Mouse (Mus musculus) activated CD4-positive, CD25-positive, alpha-beta regulatory T cell, adult 4 months (primary cell): ENCODE measurements around the gene Ly6g5b. TPM values are rescaled to one million over a fixed set of nuclear protein-coding genes. Genes with fewer than 3 reads are reported as not detected.
"Not testable (repeated sequence)": the region's sequence is repeated elsewhere in the genome, so short reads cannot be mapped to it uniquely, and the experiment has no call there.

ENCODE experiments used
- ATAC-seq: one replicate; pipeline ENCODE4 v1.8.0; 2017
- polyA plus RNA-seq, 2 experiments: library from polyadenylated mRNA; unstranded; fragments of 100-300 nt; shearing (Covaris generic); gene quantifications; one replicate each; pipeline ENCODE4 v1.2.1; 2017

The Ly6g5b gene
- polyA plus RNA-seq, 2 experiments from 2014 or later: 1.9 to 2.4 TPM

- ATAC-seq: no peak
These were observed 24.0 kb upstream of the Ly6g5b start for GRCm38 (mm10) chr17:35139269-35139668.

DNA sequence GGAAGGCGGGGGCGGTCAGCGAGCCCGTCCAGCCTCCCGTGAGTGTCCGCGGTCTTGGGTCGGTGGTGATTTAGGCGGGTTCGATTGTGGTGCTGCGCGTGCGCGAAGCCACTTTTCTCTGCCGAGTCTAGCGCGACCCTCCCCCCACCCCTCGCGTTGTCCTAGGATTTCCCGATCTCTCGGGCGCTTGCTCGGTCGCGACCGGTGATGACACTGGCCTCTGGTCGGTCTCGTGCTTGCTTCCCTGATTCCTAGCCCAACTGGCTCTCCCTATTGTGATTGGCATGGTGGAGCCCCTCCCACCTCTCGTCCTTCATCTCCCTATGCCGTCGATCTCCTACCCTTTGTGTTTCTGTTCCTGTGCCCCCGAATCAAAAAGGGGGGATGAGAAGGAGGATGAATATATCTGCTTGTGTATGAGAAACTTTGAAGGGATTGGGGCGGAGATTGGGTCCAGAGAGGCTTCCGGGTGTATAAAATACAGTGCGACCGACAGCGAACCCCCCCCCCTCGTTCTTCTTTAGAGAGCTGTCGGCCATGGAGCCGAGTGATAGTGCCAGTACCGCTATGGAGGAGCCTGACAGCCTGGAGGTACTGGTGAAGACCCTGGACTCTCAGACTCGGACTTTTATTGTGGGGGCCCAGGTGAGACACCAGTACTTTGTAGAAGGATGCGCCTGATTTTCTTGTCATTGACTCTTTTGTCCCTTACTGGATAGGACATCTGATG lies 20.5 kb upstream of the Ly6g5b start:
- ATAC-seq: peak; percentile 21

- ATAC-seq: peak; percentile 79
These were observed 19.8 kb upstream of the Ly6g5b start, which contains the start of gene Bag6 for GRCm38 (mm10) chr17:35134801-35135590. Gene Bag6 (plus strand): TSS chr17:35135178.

GRCm38 (mm10) chr17:35133517-35133916 lies 18.3 kb upstream of the Ly6g5b start:
- no peak for ATAC-seq

GRCm38 (mm10) chr17:35132174-35132560 lies 16.9 kb upstream of the Ly6g5b start:
- no peak for ATAC-seq

GRCm38 (mm10) chr17:35131500-35132173 lies 16.4 kb upstream of the Ly6g5b start, which contains the start of gene Apom:
Gene Apom (minus strand): TSS chr17:35132050.
- ATAC-seq: no peak

GRCm38 (mm10) chr17:35131038-35131437 lies 15.8 kb upstream of the Ly6g5b start:
- no peak for ATAC-seq

GRCm38 (mm10) chr17:35128996-35129395 lies 13.8 kb upstream of the Ly6g5b start:
- no peak for ATAC-seq

GRCm38 (mm10) chr17:35127017-35127416 lies 11.8 kb upstream of the Ly6g5b start:
- ATAC-seq: no peak

GRCm38 (mm10) chr17:35126206-35126611 lies 11.0 kb upstream of the Ly6g5b start, which contains the start of gene D17H6S53E:
Gene D17H6S53E (plus strand): TSS chr17:35126373.
- peak; percentile 47 for ATAC-seq

DNA sequence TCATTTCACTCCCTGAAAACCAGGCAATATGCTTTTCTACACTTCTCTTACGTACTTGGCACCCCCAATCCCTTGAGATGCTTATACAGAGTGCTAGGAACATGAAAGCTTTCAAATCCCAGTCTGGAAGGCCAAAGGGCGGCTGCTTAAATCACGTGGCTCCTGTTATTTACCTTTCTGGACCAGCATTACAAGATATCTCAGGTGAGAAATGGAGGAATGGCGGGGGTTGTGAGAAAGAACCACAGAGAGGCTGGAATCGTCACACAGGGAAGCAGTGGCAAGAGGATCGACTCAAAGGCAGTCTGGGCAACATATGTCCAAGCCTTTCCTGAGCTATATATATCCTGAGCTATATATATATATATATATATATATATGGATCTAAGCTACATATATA lies 10.3 kb upstream of the Ly6g5b start:
- no peak for ATAC-seq

DNA sequence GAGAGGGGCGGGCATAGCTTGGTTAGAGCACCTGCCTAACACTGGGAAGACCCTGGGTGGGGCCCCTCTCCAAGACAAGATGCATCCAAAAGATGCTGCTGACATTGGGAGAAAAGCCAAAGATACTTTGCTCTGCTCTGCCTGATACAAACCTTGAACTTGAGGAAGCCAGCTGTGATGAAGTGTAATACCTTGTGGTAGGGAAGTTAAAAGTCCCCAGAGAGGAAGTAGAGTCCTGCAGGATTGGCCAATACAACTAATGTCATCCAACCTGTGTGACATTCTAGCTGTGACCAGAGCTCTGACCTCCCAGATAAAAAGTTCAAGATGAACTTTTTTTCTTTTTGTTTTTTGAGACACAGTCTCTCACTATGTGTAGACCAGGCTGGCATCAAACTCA lies 9.9 kb upstream of the Ly6g5b start:
- no peak for ATAC-seq

- ATAC-seq: not testable (repeated sequence)
These were observed 9.2 kb upstream of the Ly6g5b start for GRCm38 (mm10) chr17:35124261-35124896.

DNA sequence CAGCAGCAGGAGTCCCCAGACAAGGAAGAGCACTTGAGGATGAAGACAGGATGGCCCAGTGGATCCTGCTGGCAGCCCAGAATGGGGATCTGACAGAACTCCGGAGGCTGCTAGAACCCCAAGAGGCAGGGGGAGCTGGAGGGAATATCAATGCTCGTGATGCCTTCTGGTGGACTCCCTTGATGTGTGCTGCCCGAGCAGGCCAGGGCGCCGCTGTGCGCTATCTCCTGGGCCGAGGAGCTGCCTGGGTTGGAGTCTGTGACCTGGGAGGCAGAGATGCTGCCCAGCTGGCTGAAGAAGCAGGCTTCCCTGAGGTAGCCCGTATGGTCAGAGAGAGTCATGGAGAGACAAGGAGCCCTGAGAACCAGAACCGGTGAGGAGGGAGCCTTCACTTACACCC lies 8.1 kb upstream of the Ly6g5b start:
- not testable (repeated sequence) for ATAC-seq

DNA sequence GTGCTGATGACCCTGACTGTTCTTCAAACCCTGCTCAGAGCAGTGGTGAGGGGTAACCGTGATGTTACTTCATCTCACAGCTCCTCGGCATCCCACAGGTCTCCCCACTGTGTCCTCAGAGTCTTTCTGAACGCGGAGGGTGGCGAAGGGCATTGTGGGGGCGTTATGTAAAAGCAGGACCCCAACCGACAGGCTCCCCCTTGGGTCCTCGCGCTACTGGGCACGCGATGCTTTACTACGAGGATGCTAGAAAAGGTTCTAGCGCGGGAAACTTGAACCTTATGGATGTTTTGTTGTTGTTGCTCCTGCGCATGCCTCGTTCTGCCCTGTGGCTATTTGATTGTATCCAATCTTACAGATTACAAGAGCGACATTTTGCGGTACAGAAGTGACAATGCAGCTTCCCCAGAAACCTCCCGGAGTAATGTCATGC lies 6.7 kb upstream of the Ly6g5b start, which contains the start of gene Csnk2b:
Gene Csnk2b, minus strand, starts transcription at position 183 of the 433 bp plus-strand sequence.
- peak; percentile 1 for ATAC-seq

- ATAC-seq: peak; percentile 91
These were observed 6.0 kb upstream of the Ly6g5b start, which contains the start of gene Gpank1 for GRCm38 (mm10) chr17:35121143-35121799. Gene Gpank1 (plus strand): TSS chr17:35121455.

DNA sequence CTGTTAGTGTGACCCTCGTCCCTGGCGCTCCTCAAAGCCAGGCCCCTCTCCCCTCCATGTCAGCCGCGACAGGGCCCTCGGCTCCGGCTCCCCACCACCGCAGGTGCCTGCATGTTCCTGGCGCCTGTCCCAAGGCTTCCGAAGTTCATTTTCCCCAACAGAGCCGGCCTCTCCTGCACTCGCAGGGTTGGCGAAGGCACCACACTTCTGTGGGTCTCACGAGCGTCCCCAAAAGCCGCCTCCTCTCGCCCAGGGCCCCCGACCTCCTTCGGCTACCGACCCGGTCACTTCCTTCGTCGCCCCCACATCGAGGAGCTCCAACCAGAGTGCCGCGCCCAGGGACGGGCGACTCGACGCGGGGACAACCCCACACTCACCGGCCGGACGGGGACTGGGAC lies 5.5 kb upstream of the Ly6g5b start:
- ATAC-seq: no peak

DNA sequence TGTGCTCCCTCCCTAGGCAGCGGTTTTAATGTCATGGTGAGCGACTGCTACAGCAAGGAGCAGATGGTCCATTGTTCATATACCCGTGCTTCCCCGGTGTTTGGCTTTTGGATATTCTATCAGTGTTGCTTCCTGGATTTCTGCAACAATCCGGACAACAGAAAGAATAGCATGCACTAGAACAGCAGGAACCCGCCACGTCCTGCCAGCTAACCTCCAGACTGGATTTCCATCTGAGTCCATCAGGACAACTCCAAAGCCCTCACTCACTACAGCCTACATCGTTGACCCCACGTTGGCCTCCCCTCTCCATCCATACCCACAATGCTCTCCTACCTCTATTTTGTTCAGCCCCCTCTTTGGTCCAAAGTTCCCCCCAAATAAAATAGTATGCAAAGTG lies 3.5 kb downstream of the Ly6g5b start:
- ATAC-seq: no peak

DNA sequence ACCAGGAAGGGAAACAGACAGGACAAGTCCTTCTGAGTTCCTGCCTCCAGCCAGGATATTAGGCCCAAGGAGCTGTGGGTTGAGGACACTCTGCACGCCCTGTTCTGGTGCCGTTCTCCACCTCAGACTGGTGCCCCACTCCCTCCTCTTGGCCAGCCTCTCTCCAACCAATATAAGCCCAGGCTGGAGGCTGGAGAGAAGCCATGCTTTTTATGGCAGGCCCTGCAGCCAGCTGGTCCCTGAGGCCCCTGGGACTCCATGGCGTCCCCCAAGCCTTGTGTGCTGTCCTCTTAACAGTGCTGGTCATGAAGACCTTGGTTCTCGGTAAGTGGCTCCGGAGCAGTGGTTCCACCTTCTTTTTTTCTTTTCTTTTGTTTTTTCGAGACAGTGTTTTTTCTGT lies 7.1 kb downstream of the Ly6g5b start, which contains the start of gene Ly6g5c:
Gene Ly6g5c, plus strand, starts transcription at position 183 of the 400 bp plus-strand sequence.
- no peak for ATAC-seq

GRCm38 (mm10) chr17:35106522-35106921 lies 8.7 kb downstream of the Ly6g5b start:
- no peak for ATAC-seq

- ATAC-seq: no peak
These were observed 9.4 kb downstream of the Ly6g5b start for GRCm38 (mm10) chr17:35105740-35106389.
